19 mouse cellular contexts compared by ENCODE assay signal in the genomic region with DNA sequence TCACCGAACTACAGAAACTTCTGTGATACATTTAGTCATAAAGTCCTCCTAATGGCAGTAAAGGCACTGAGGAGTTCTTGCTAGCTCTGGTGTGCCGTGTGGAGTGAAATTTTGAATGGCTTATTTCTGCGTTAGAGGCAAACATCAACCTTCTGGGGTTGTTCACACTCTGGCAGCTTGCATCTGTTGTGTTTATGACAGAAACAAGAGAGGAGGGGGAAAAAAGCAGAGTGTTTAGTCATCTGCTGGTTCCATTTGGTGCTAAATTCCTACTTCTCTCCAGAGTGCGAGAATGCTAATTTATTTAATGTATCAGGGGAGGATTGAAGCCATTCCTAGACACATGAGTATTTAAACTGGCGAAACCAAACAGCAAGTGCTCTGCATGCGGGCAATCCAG.
A peak's percentile ranks its signal among the peaks of the same experiment; 100 is the strongest.
DNase-seq lines count a peak whose midpoint lies in the region; ATAC-seq and TF ChIP-seq lines count a peak whose summit lies in the region.
"Had no signal": no experiment of that assay in that cellular context is flagged by ENCODE, and none has a peak within 500 bp of the region (broad histone marks: within the 10 kb centered on the region; RNA-seq: fewer than 3 reads in every experiment).

No protein-coding gene starts in this region.

- no peak for TF ChIP-seq CTCF in brain, embryonic 14.5 days (IDR thresholded peaks at IDR 0.05; ENCODE audit: borderline replicate concordance, extremely low read depth, insufficient read depth, insufficient read length)
- no peak for TF ChIP-seq CTCF in lung, adult 2 months (IDR thresholded peaks at IDR 0.05; ENCODE audit: insufficient read depth, low read length)

- 78% methylated on average over 6 of the region's 6 CpGs for WGBS in lung, adult 2 months

- no peak for TF ChIP-seq POLR2A in brain, embryonic 14.5 days (IDR thresholded peaks at IDR 0.05; ENCODE audit: borderline replicate concordance, extremely low read depth, insufficient read depth, insufficient read length, poor library complexity, severe bottlenecking)
- TF ChIP-seq POLR2A in lung, adult 2 months (IDR thresholded peaks at IDR 0.05; ENCODE audit: borderline replicate concordance, extremely low read depth, low read depth, low read length) = no peak

- no peaks in the 10 kb centered on the region for H3K4me1 ChIP-seq in lung, adult 2 months (ENCODE audit: control insufficient read depth, insufficient read depth, low read length)
- H3K4me1 ChIP-seq: embryonic facial prominence, embryonic 13.5 days; hindbrain, embryonic 15.5 days had no signal

- no peak for DNase-seq in frontal cortex, postnatal 25 days (ENCODE audit: low spot score in 2 of 2)
- peak; percentile 89 for DNase-seq in brain, embryonic 14.5 days (ENCODE audit: low read depth)
- DNase-seq in frontal cortex, postnatal 36 days (ENCODE audit: low spot score in 2 of 2) = peak; percentile 38 to 43
- DNase-seq in layer of hippocampus, postnatal 14 days (ENCODE audit: low spot score in 2 of 2) = peak; percentile 22 to 86
- no peak for DNase-seq in adrenal gland, adult (ENCODE audit: inconsistent age in 2 of 2, low spot score in 1 of 2)
- no peak for DNase-seq in lung, adult 2 months
- DNase-seq: adrenal gland, postnatal 14 days; cerebellum, adult 8-10 months; heart, postnatal 36 days; kidney, adult 11 months; kidney, postnatal 10 days; lung, adult 18-20 months; lung, postnatal 36 days; spleen, adult 18-20 months had no signal

- no peak overlapping the region for H3K4me3 ChIP-seq in lung, adult 2 months (replicated peaks; ENCODE audit: extremely low read depth, low read depth, low read length)
- H3K4me3 ChIP-seq: embryonic facial prominence, embryonic 13.5 days; heart, embryonic 13.5 days; hindbrain, embryonic 15.5 days had no signal

- peak; percentile 67 for ATAC-seq in frontal cortex, adult (ENCODE audit: low TSS enrichment)
- no peak for ATAC-seq in granulocyte monocyte progenitor cell, adult 5-6 weeks (replicated peaks; ENCODE audit: poor library complexity, severe bottlenecking)

Comparison
In these comparisons a context has a peak if more than half of its experiments do, and no peak if none do; other contexts are left out.
1. DNase-seq: peak in brain, embryonic 14.5 days (single experiment), frontal cortex, postnatal 36 days (2 of 2) and layer of hippocampus, postnatal 14 days (2 of 2); none in frontal cortex, postnatal 25 days (0 of 2), adrenal gland, adult (0 of 2) and lung, adult 2 months (single experiment).